Mouse (Mus musculus) heart, postnatal 36 days (tissue): Measurements from ENCODE around the gene Mfsd7a. TPM values are rescaled to one million over a fixed set of nuclear protein-coding genes. Genes with fewer than 3 reads are reported as not detected.

Experiments used
- DNase-seq, 2 experiments: peaks; one replicate each; pipeline ENCODE4 v3.0.0; 2021 to 2022
- intact Hi-C: fragments of 180-260 bp; cut with DNase I; formaldehyde crosslinking; loops from one replicate; pipeline ENCODE4 v1.15.1; 2025
- total RNA-seq, 2 experiments: library from RNA; stranded (reverse); gene quantifications; 2 replicates each; pipeline ENCODE4 v1.2.3; 2021

The Mfsd7a gene
- total RNA-seq, 2 experiments from 2014 or later: 1.6 to 2.0 TPM

GRCm38 (mm10) chr5:108436101-108436500 is 12.6 kb downstream of the Mfsd7a start:
- DNase-seq: no peak

GRCm38 (mm10) chr5:108433804-108434587 is 14.7 kb downstream of the Mfsd7a start, which contains the start of gene Atp5k:
Gene Atp5k, minus strand, starts transcription at chr5:108434448.
- intact Hi-C loops: loop anchor here (2.0 to 10.0 kb wide), 3 partner anchors 27 to 529 kb away; partner anchors contain the start of genes Dr1, Pcgf3 and Rpl5
- peak; percentile 92 to 93 for DNase-seq

More at GRCm38 (mm10) chr5:108436101-108436500, 12.6 kb downstream of the Mfsd7a start:
- intact Hi-C loops: loop anchor here (10.0 kb wide), 1 partner anchor 531 kb away; the partner anchor contains the start of gene Rpl5

- intact Hi-C loops: loop anchor here (10.0 kb wide), 1 partner anchor 526 kb away; the partner anchor contains the start of gene Rpl5
Observed at GRCm38 (mm10) chr5:108431196-108431595, 17.5 kb downstream of the Mfsd7a start.

GRCm38 (mm10) chr5:108427186-108427585 is 21.5 kb downstream of the Mfsd7a start:
- peak; percentile 45 to 48 for DNase-seq
- intact Hi-C loops: loop anchor here (1.0 to 5.0 kb wide), 3 partner anchors 150 to 300 kb away; no protein-coding TSS in a partner anchor

More at GRCm38 (mm10) chr5:108431196-108431595, 17.5 kb downstream of the Mfsd7a start:
- no peak for DNase-seq

GRCm38 (mm10) chr5:108423427-108423826 is 25.3 kb downstream of the Mfsd7a start:
- intact Hi-C loops: no loop called here
- no peak for DNase-seq

- intact Hi-C loops: no loop called here
Observed at GRCm38 (mm10) chr5:108422741-108423140, 25.9 kb downstream of the Mfsd7a start.

GRCm38 (mm10) chr5:108414711-108415110 is 34.0 kb downstream of the Mfsd7a start:
- intact Hi-C loops: no loop called here
- DNase-seq: no peak

More at GRCm38 (mm10) chr5:108422741-108423140, 25.9 kb downstream of the Mfsd7a start:
- no peak for DNase-seq

- DNase-seq: no peak
- intact Hi-C loops: no loop called here
Observed at GRCm38 (mm10) chr5:108406977-108407376, 41.7 kb downstream of the Mfsd7a start.

- no peak for DNase-seq
- intact Hi-C loops: no loop called here
Observed at GRCm38 (mm10) chr5:108405460-108405859, 43.2 kb downstream of the Mfsd7a start.

- DNase-seq: no peak
- intact Hi-C loops: no loop called here
Observed at GRCm38 (mm10) chr5:108403453-108403852, 45.2 kb downstream of the Mfsd7a start.

Other genes starting within 250 kb of the Mfsd7a start
- gene Dr1, start 180.0 kb downstream of the Mfsd7a start, total RNA-seq: 10 to 100 TPM; 20.0 to 21.1 TPM
- gene Pigg, start 136.3 kb downstream of the Mfsd7a start, total RNA-seq: 1 to 10 TPM; 10.0 TPM
- under 1 TPM; 0.78 to 0.81 TPM for gene Gm42517, start 81.0 kb downstream of the Mfsd7a start, total RNA-seq
- gene Pde6b, start 60.5 kb downstream of the Mfsd7a start, total RNA-seq: not detected
- 1,000 to 10,000 TPM; 1,119 to 1,132 TPM for gene Atp5k, start 14.4 kb downstream of the Mfsd7a start, total RNA-seq
- 10 to 100 TPM; 27.2 to 30.8 TPM for gene Pcgf3, start 12.3 kb upstream of the Mfsd7a start, total RNA-seq
- under 1 TPM in 1 of 2 experiments, not detected in 1; 0.25 TPM for gene Cplx1, start 101.1 kb upstream of the Mfsd7a start, total RNA-seq
- gene Gak, start 180.9 kb upstream of the Mfsd7a start, total RNA-seq: 10 to 100 TPM; 22.2 to 22.5 TPM
- 10 to 100 TPM in 1 of 2 experiments, 1 to 10 TPM in 1; 9.8 to 11.8 TPM for gene Tmem175, start 180.9 kb upstream of the Mfsd7a start, total RNA-seq
- gene Idua, start 211.4 kb upstream of the Mfsd7a start, total RNA-seq: 10 to 100 TPM; 21.6 to 21.8 TPM
- 1 to 10 TPM; 8.9 TPM for gene Dgkq, start 220.8 kb upstream of the Mfsd7a start, total RNA-seq
- gene Slc26a1, start 226.7 kb upstream of the Mfsd7a start, total RNA-seq: not detected
- gene Fgfrl1, start 243.5 kb upstream of the Mfsd7a start, total RNA-seq: 10 to 100 TPM; 21.5 to 23.6 TPM